Mouse (Mus musculus): ENCODE data around the gene Lifr.

- TF ChIP-seq CTCF (IDR thresholded peaks at IDR 0.05; ENCODE audit: low read depth, low read length) (no peak), POLR2A (IDR thresholded peaks at IDR 0.05; ENCODE audit: borderline replicate concordance, low read depth, low read length) (no peak)
Measured at GRCm38 (mm10) chr15:7048916-7049315, 41.5 kb upstream of the Lifr start.

Data from bone marrow macrophage, adult 2 months (primary cell).